Mouse (Mus musculus): ENCODE measurements around the gene Scaf8. TPM values are rescaled to one million over a fixed set of nuclear protein-coding genes. Genes with fewer than 3 reads are reported as not detected.

The Scaf8 gene
- total RNA-seq, 2 experiments from 2014 or later: 31.5 to 38.8 TPM

DNA sequence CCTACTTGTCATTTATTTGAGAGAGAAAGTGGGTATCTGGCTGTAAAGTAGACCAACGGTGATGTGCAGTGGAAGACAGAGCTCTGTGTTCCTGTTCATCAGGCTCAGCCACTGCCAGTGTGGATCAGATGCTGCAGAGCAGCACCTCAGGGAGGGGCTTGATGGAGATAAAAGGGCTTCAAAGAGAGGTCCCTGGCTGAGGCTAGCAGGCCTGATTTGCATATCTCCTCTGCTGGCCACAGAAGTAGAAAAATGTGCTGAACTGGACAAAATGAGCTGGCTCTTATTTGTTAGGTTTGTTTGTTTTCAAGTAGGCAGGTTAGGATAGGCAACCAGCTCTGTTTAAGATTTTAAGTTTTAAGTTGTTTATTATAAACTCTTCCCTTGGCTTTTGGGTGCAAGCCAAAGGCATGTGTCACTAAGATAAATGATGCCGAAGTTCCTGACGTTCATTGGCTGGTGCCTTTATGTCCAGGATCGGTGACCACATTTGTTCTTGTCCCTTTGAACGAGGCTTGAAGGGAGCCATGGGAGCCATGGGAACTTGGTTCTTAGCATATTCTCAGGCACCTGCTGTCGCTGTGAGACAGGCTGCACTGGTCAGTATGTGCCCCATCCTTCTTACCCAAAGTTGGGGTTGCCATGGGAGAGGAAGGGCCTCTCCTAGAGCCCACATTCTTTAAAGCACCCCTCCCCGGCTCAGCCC, 132.0 kb downstream of the Scaf8 start:
- ATAC-seq (replicated peaks; ENCODE audit: poor library complexity, severe bottlenecking): no peak

Other genes with a start within 250 kb of the Scaf8 start
- gene Tiam2, start 211.6 kb downstream of the Scaf8 start, total RNA-seq (2014; fragmentation: Nextera tagmentation): 5.6 and 15.3 TPM in 2 replicates
- 7.7 and 11.2 TPM in 2 replicates for gene Tiam2, start 211.6 kb downstream of the Scaf8 start, total RNA-seq (2017)

All from granulocyte monocyte progenitor cell, adult 5-6 weeks (primary cell).